Mouse (Mus musculus): ENCODE data around the gene Eya4.

Eya4 gene

DNA sequence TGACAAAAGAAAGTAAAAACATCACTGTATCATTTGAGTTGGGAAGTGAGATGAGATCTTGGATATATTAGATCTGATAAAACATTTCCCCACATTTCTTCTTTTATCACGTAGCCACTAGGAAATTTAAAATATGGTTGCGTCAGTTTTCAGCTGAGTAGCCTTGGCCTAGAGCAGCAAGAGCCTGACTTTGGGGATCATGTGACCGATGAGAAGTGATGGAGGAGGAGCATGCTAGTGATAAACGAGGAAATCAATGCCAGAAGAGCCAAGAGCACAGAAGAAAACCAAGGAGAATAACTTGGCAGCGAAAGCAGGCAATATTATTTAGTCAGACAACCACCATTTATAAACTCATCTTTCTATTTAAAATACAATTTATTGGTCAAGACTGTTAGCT lies 119.7 kb downstream of the Eya4 start:
- no peak for DNase-seq

DNA sequence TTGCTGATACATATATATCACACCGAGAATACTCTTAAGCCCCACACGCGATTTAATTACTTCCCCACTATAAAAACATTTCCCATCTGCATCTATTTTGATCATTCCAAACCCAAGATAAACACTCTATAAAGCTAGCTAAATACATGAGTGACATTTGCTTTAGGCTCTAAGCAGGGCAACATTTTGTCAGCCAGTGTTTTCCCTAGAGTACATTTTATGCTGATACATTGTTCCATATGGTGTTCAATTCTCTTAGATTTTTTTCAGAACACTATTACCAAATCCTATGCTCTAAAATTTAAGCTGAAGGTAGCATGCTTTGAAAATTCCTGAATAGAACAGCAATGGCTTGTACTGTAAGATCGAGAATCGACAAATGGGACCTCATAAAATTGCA lies 127.2 kb downstream of the Eya4 start:
- DNase-seq: no peak

DNA sequence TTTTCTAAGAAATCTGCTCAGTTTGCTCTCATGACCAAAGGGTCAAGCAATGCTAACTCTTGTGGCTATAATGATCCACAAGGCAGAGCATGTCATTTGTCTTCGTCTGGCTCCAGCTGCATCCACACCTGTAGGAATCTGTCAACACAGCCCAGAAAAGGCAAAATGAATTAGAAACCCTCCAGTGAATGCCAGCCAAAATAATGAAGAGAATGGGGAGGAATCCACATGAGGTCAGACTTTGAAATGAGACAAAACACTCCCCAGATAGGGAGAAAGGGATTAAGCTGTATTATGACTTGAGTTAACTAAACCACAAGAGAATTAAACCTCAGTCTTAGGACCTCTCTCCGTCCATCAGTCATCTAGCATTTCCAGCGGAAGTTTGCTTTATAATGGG lies 130.2 kb downstream of the Eya4 start:
- DNase-seq: no peak

DNA sequence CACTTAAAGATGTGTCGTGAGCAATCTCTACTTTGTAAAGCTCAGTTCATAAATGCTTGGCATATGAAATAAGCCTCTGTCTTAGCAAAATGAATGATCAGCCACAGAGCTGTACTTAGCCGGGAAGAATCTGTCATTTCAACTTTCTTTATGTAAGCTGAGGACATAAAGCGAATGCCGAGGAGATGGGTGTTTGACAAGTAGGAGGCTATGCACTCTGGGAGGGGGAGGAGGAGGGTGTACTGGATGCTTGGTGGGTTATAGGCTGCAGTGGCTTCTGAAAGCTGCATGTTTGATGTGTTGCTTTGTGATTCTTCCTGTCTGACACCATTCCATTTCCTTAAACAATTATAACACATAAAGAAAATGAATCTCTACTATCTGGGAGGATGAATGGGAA lies 133.8 kb downstream of the Eya4 start:
- no peak for DNase-seq

DNA sequence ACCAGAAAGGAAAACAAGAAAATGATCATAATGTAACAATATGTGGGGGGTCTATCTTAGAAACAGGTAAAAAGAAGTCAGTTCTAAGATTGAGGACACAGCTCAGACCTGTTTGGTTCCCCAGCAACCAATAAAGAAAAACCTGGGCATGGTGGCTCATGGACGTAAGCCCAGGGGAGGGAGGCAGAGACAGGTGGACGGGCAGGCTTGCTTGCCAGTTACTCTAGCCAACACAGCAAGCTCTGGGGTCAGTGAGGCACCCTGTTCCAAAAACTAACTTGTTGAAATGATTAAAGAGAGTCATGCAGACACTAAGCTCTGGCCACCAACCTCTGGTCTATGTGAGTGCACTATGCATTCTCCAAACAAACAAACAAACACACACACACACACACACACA lies 139.2 kb downstream of the Eya4 start:
- DNase-seq: no peak

DNA sequence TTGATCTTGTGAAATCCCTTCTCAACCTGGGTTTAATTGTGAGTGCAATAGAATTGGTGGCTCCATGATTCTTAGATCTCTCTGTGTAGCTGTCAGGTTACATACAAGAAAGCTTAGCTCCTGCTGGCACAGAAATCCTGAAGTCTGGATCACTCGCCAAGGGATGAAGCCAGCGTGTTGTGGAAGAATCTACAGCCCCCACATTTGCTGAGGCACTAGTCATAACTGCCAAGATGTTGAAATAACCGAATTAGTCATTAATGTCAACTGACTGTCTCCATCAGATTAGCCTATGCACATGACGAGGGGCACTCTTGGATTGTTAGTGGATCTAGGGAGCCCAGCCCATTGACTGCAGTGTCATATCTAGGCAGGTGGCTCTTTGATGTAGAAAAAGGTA lies 146.7 kb downstream of the Eya4 start:
- no peak for DNase-seq

DNA sequence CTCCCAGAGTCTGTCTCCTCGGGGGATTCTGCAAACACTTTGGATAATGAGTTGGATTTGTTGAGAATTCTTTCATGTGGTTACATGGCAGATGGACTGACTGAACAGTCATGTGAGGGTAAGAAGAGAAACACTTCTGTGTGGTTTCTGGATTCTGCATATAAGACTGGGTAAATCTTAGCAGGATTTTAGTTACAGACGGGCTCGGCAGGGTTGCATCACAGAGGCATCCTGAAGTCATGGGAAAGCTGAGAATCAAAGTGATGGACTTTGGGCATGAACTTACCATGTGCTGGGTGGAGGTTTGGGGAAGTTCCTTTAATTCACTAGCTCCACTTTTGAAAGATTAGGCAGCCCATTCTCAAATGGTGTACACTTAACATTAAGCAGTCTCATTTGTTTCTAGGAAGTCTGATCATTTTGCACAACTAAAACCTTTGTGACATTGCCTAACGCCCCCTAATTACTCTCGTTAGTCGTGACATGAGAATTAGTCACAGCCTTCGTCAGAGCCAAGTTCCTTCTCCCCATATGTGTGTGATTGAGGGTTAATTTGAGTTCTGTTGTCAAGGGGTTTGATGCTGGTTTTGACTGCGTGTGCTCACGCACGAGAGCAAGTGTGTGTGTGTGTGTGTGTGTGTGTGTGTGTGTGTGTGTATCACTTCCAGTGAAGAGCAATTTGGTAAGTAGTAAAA lies 147.3 kb downstream of the Eya4 start:
- no peak for DNase-seq

DNA sequence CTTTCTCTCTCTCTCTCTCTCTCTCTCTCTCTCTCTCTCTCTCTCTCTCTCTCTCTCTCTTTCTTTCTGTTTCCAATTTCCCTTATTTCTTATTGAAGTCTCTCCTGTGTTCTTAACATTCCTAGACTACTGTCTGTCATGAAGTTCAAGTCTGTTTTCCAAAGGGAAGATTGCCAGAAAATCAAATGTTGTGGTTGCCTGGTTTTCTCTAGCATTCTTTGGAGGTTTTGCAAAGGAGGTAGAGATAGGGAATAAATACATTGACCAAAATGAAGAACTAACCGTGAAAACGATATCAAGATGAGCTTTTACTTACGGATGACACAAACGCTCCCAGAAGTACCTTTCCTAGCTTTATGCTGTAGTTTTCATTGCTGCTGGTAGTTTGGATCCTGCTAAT lies 148.0 kb downstream of the Eya4 start:
- no peak for DNase-seq

DNA sequence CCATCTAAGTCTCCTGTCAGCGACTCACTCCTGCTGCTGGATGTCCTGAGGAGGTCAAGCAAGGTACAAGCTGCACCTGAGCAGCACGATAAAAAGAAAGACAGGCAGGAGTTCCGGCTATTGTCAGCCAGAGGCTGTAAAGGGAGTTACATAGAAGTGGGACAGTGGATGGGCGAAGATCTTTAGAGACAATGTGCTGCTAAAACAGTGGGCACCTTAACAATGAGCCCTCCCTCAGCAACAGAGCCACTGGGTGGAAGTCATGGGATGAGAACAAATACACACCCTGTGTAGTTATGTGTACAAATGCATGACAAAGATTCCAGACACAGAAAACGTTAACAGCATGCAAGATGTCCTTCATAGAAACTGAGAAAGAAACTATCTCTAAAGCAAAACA lies 152.3 kb downstream of the Eya4 start:
- DNase-seq: no peak

DNA sequence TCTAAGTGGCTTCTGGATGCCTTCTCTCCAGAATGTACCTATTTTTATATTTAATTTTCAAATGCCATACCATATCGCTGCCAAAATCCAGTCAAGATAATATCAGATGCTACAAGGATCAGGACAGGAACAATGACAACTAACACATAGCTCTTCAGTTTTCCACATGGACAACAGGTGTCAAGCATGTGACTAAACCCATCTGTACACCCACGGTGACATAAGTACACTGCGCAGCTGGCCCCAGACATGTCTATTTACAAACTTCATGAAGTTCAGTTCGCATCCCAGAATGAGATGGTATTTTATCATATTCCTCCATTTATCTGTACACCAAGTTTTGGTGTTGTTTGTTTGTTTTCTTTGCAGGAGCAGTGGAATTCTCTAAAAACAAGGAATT lies 154.2 kb downstream of the Eya4 start:
- DNase-seq: no peak

DNA sequence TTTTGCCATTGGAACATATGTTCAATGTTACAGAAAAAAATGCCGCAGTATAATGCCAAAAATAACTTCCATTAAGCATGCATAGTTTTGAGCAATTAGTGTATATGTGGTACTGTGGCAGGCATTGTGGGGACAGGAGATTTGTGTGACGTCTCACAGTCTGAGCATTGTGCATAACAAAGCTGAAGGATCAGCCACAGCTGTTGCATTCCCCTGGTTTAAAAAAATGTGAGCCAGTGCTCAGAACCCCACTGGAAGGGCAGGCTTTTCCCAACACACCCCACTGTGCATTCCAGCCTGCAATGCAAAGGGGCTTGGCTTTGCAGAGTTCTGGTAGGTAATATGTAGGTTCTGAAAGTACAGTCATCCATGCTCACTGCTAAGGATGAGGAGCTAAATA lies 155.2 kb downstream of the Eya4 start:
- no peak for DNase-seq

DNA sequence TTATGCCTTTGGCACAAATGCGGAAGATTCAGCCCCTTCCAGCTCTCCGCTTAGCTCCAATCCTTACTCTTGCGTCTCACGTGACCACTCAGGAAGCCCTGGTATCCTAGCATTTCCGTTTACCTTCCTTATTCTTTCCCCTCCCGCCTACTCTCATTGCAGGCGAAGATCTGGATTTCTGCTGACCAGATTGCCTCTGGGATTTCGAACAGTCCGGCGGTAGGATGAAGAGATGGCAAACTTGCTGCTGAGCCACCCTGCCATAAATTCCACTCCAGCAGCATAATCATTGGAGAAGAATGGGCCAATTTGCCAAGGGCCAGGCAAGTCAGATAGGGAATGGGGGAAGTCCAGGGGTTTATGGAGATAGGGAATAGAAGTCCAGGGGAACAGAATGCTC lies 160.8 kb downstream of the Eya4 start:
- no peak for DNase-seq

DNA sequence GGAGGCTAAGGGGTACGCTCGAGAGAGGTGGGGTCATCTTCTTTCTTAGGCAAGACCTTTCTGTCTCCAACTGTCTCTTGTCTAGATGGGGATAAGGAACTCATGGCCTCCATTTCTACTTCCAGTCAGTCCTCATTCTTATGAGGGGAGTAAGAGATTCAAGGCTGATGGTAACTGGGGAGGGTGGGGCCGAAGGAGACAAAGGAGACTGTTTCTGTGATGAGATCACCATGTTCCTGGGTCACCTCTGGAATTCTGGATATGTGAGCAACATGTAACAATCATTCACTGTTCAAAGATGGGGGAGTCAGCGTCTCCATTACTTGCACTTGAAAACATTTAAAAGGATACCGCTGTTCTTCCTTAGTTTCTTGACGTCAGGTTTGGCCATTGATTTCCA lies 165.2 kb downstream of the Eya4 start:
- no peak for DNase-seq

DNA sequence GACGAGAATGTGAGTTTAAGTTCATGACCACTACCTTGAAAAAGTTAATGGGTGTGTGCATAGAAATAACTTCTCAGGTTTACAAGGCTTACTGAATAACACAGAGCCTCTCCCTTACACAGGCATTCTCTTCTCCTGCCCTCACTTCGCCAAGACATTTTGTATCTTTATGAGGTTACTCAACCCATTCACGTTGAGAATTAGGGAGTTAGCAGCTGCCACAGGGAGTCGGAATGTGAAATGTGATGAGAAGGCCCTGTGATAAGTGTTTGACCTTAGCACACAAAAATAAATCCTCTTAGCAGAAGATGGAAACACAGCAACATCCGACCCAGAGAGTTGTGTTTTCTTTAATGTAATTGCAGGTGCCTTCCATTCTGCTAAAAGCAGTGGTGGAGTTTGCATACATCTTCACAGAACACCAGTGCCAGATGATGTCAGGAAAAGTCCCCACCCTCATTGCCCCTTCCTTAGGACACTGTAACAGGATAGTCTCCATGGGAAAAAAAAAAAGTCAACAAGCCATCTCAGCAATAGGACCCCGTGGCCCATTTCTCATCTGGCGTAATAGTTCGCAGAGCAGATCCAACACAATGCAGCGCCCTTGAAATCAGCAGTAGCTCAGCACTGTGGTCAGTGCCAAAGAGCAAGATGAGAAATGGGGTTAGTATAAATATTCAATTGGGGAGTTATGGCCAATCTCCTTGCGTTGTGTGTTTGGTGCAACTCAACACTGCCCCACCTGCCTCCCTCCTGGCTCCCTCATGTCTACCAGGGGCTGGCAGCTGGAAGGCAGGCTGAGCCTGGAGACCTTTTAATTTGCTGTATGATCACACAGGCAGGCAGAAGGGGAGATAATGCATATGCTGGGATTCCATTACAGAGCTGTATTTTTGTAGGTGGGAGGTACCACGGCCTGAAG lies 168.8 kb downstream of the Eya4 start:
- no peak for DNase-seq

DNA sequence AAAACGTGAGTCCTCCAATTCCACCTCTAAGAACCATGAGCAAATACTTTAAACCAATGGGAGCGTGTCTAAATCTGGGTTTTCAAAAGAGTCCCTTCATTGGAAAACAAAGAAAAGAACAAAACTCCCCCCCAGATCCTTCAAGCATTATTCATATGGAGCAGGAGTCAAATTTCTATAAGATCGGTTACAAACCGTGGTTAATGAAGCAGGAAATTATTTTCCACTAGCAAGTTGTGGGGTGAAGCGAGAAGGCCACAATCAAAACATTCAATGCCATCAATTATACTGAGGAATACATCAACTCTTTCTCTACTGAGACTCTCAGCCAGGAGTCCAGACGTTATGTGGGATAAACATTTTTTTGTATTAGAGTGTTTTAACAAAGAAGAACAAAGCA lies 171.3 kb downstream of the Eya4 start:
- no peak for DNase-seq

DNA sequence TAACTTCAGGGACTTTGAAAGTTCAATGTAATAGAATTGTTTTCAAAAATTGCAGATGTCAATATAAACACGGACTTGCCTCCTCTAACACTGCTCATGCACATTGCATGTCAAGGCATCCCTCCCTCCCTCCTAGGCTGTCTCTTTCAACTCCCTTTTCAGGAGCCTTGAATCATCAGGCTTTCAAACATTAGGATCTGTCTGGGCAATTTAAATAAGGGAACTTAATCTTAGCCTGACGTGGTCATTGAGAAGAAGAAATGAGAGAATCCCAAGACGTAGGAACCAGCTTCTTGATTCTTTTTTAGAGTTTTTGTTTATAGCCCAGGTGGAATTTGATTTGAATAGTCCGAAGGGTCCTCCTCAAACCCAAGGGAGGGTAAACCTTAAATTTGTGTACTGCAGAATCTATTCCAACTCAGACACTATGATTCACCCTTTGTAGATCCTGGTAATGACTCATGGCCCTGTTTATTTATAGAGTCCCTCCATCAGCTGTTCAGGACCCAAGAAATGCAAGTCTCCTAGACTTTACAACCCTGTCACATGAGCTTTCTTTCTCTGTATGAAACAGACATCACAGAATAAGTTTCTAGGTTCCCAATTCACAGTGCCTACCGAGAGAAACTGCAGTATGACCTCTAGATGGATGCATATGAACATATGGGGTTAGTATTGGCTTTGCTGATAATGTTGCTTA lies 173.1 kb downstream of the Eya4 start:
- DNase-seq: no peak

DNA sequence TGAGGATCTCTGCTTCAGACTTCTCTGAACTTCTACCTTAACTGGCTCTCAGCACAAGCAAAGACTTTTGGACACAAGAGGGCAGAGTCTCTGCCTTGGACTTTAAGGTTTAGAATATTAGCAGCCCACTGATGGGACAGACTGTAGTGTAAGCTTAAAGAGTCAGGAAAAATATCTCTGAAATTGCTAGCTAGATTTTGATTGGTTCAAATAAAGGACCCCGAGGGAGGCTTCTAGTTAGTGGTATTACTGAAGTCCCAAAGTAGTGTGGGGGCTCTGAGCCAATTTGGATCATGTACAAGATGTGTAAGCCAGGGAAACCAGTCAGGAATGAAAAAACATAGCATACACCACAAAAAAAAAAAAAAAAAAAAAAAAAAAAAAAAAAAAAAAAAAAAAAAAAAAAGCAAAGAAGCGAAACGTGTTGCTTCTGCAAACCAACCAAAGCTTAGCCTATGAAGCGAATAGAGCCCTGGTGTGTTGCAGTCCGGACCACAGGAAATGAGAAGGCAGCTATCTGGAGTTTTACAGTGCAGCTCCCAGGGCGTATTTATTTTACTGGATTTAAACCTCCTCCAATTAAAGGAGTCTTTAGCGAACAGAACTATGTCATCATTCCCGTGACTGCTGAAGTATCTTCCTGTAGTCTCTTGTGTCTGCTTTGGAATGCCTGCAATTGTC lies 173.8 kb downstream of the Eya4 start:
- no peak for DNase-seq

DNA sequence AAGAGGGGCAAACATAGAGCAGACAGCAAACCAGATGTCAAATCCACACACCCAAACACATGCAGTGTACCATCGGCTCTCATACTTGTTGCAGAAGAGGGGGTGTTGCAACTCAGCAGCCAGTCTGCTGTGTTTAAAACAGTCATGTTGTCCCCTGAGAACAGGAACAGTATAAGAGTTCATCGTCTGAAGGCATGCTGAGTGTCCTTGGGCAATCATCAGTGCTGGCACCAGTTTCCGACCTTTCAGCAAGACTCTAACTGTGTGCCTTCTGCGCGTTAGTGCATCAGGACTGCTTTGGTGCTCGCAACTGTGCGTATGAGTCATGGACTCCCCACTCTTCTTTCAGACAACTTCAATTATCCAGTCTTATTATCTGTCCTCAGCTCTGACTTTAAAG lies 179.0 kb downstream of the Eya4 start:
- DNase-seq: no peak

DNA sequence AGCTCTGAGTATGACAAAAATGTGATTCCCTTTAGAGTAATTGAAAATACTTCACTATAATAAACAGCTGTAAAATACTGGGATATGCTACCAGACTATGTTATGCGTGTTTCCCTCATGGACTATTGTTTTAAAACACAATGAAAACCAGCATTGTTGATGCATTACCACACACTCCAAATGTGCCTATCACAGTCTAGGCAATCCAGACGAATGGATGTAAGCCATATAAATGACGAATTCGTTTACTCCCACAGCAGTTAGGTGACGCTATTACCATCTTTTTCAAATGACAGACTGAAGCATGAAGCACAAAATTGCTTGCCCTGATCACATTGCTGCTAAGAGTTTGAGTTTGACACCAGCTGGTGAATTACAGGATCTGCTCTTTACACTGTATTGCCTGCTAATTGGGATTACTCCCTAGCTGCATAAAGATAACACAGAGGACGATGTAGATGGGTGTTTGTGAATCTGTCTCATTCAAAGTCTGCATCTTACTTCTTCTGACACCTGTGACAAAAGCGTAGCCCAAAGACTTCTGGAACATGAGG lies 185.4 kb downstream of the Eya4 start:
- DNase-seq: no peak

DNA sequence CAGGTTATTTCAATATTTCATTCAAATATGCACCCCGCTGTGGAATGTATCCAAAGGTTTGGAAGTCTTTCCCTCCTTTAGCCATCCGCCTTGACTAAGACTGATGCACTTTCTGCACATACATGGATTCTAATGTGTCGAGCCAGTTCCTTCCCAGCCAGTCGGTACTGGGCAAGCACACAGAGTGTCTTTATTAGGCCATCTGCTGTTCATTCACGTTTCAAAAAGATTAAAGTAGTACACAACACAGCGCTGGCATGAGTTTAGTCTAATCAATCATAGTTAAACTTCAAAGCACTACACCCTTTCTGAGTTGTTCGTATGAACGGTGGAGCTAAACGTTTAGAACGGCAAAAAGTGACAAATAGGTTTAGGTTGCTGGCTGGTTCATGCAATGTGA lies 190.7 kb downstream of the Eya4 start:
- DNase-seq: no peak

DNA sequence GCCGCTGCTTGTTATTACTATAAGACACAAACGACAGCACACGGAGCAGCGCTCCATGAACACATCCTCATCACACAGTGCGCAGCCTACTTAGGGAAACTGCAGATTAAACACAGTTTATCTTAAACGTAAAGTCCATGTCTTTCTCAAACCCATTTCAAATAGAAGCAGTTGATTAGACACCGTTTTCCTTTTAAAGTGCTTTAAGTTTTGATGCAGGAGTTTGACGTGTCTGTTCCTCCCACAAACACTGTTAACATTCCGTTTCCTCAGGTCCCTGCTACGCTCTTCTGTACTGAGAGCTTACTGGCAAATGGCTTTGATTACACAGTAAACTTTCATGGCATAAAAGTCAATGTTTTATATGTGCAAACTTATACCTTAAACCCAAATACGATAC lies 191.4 kb downstream of the Eya4 start:
- DNase-seq: no peak

DNA sequence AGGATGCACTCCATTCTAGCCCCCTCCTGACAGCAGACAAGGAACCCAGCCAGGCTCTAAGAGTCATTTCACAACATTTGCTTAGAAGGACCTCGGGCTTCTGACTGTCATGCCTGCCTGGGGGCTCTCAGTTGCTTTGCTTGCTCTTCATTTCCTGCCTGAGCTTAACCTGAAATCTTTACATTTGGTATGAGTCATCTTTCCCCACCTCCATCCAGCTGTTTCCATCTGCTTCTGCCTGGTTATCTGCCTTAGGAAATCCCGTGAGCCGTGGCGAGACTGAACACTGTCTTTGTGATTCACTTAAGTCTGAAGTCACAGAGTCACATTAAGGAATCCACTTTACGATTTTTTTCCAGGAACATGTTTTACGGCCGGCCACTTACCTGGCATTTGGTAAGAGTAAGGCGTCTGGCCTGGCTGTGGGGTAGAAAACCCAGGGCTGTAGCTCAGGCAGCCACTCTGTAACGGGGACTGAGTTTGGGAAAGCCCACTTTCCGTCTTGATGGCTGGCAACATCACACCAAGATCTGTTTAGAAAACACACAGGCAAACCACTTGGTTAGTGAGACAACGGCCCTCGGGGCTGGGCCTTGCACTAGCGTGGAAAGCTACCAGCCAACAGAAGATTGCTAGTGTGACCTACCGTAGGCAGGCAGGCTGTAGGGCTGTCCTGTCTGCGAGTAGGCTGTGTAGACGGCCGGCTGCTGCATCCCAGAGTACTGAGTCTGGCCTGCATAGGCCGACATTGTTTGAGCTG lies 193.5 kb downstream of the Eya4 start:
- DNase-seq: no peak
